Mouse (Mus musculus): ENCODE measurements around the gene Dio1. TPM values are rescaled to one million over a fixed set of nuclear protein-coding genes. Genes with fewer than 3 reads are reported as not detected.

Gene Dio1
- polyA plus RNA-seq (2016; fragmentation: Nextera tagmentation; extraction: Ambion mirVana): not detected in 2 replicates

- ATAC-seq (ENCODE audit: low FRiP score, low read depth): no peak
Measured at GRCm38 (mm10) chr4:107306966-107307365, at the start of gene Dio1. TSS of gene Dio1 (minus strand) at chr4:107307169.

DNA sequence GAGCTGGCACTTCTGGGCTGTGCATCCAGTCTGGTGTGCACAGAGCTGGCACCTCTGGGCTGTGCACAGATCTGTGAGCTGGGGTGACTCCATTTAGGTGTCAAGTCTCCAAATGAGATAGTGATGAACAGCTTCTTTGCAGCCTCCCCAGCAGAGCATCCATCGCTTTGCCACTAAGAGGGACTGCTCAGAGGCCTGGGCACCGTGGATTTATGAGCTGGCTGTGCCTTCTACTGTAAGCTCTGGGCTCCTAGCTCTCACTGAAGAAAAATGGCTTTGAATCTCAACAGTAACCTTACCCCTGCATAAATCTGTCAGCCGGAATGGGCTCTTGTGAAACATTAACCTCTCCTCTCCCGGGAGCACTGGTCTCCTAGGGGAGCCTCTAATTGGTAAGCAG, 47.6 kb upstream of the Dio1 start:
- H3K27ac ChIP-seq (replicated peaks): no peak overlapping the region
- H3K27me3 ChIP-seq: no peaks in the 10 kb centered on the region
- H3K4me1 ChIP-seq: no peaks in the 10 kb centered on the region
- no peak overlapping the region for H3K4me2 ChIP-seq (replicated peaks)
- no peaks in the 10 kb centered on the region for H3K9me3 ChIP-seq
- H3K9ac ChIP-seq (replicated peaks): no peak overlapping the region
- H3K4me3 ChIP-seq: no peak overlapping the region
- peaks cover 18% of the 10 kb centered on the region; the same call in 1 of the 2 replicates for H3K36me3 ChIP-seq
- no peak for ATAC-seq (ENCODE audit: low FRiP score, low read depth)
- WGBS: 61% methylated on average over 4 of the region's 4 CpGs

More at GRCm38 (mm10) chr4:107306966-107307365, at the start of gene Dio1:
- Histone ChIP-seq H3K27ac (replicated peaks) (no peak within 1 kb of the TSS), H3K27me3 (peaks cover 13% of the 10 kb centered on the region), H3K4me1 (no peaks in the 10 kb centered on the region; the same call in 1 of the 2 replicates), H3K4me3 (no peak within 1 kb of the TSS), H3K4me2 (replicated peaks) (no peak within 1 kb of the TSS), H3K9me3 (no peaks in the 10 kb centered on the region), H3K36me3 (no peaks in the 10 kb centered on the region), H3K9ac (replicated peaks) (no peak within 1 kb of the TSS)
- 75% methylated on average over 6 of the region's 6 CpGs for WGBS

GRCm38 (mm10) chr4:107354126-107354525, 47.2 kb upstream of the Dio1 start:
- H3K4me1 ChIP-seq: no peaks in the 10 kb centered on the region
- no peak for ATAC-seq (ENCODE audit: low FRiP score, low read depth)
- no peak overlapping the region for H3K4me3 ChIP-seq
- 88% methylated on average over 5 of the region's 5 CpGs for WGBS
- H3K27ac ChIP-seq (replicated peaks): no peak overlapping the region
- H3K9me3 ChIP-seq: no peaks in the 10 kb centered on the region
- no peak overlapping the region for H3K9ac ChIP-seq (replicated peaks)
- H3K36me3 ChIP-seq: peaks cover 18% of the 10 kb centered on the region; the same call in 1 of the 2 replicates
- no peak overlapping the region for H3K4me2 ChIP-seq (replicated peaks)
- no peaks in the 10 kb centered on the region for H3K27me3 ChIP-seq

- WGBS: 85% methylated on average over 3 of the region's 3 CpGs
- no peak overlapping the region for H3K4me2 ChIP-seq (replicated peaks)
- peaks cover 4% of the 10 kb centered on the region; the same call in 1 of the 2 replicates for H3K4me1 ChIP-seq
- H3K4me3 ChIP-seq: no peak overlapping the region
- peaks cover 17% of the 10 kb centered on the region; the same call in 1 of the 2 replicates for H3K36me3 ChIP-seq
- H3K27ac ChIP-seq (replicated peaks): no peak overlapping the region
- H3K9me3 ChIP-seq: no peaks in the 10 kb centered on the region
- no peaks in the 10 kb centered on the region for H3K27me3 ChIP-seq
- ATAC-seq (ENCODE audit: low FRiP score, low read depth): no peak
- no peak overlapping the region for H3K9ac ChIP-seq (replicated peaks)
Measured at GRCm38 (mm10) chr4:107353612-107354011, 46.6 kb upstream of the Dio1 start.

DNA sequence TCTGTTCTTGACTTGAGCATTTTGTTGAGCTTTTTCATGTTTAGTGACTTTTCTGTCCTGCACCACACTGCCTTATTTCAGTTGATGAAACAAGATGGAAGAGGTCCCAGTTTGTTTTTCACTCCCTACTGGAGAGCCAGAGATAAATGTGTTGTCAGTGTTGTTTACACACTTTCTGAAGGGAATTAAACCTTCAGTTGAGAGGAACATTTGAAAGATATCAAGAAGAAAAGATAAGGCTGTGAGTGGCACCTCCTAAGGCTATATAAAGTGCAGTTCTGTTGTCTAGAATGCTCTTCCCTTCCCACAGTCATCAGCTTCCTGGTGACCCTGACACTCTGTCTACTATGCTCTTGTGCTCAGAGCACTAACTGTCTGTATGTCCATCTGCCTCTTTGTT, 44.4 kb upstream of the Dio1 start:
- Histone ChIP-seq H3K4me2 (replicated peaks) (no peak overlapping the region), H3K4me3 (no peak overlapping the region), H3K4me1 (peaks cover 6% of the 10 kb centered on the region; the same call in 1 of the 2 replicates), H3K9ac (replicated peaks) (no peak overlapping the region), H3K9me3 (no peaks in the 10 kb centered on the region), H3K27ac (replicated peaks) (no peak overlapping the region), H3K36me3 (peaks cover 11% of the 10 kb centered on the region; the same call in 1 of the 2 replicates), H3K27me3 (no peaks in the 10 kb centered on the region)
- ATAC-seq (ENCODE audit: low FRiP score, low read depth): no peak

GRCm38 (mm10) chr4:107349311-107350008, 42.5 kb upstream of the Dio1 start:
- H3K9me3 ChIP-seq: no peaks in the 10 kb centered on the region
- peaks cover 16% of the 10 kb centered on the region; the same call in 1 of the 2 replicates for H3K36me3 ChIP-seq
- no peaks in the 10 kb centered on the region for H3K27me3 ChIP-seq
- H3K4me2 ChIP-seq (replicated peaks): no peak overlapping the region
- no peak overlapping the region for H3K9ac ChIP-seq (replicated peaks)
- WGBS: 76% methylated on average over 8 of the region's 8 CpGs
- no peak overlapping the region for H3K27ac ChIP-seq (replicated peaks)
- peaks cover 6% of the 10 kb centered on the region; the same call in 1 of the 2 replicates for H3K4me1 ChIP-seq
- H3K4me3 ChIP-seq: no peak overlapping the region
- no peak for ATAC-seq (ENCODE audit: low FRiP score, low read depth)

GRCm38 (mm10) chr4:107348529-107349310, 41.8 kb upstream of the Dio1 start:
- Histone ChIP-seq H3K4me3 (no peak overlapping the region), H3K27me3 (no peaks in the 10 kb centered on the region), H3K9ac (replicated peaks) (no peak overlapping the region), H3K27ac (replicated peaks) (no peak overlapping the region), H3K9me3 (no peaks in the 10 kb centered on the region), H3K36me3 (peaks cover 16% of the 10 kb centered on the region; the same call in 1 of the 2 replicates), H3K4me2 (replicated peaks) (no peak overlapping the region), H3K4me1 (peaks cover 6% of the 10 kb centered on the region; the same call in 1 of the 2 replicates)
- ATAC-seq (ENCODE audit: low FRiP score, low read depth): no peak
- 73% methylated on average over 20 of the region's 20 CpGs for WGBS

DNA sequence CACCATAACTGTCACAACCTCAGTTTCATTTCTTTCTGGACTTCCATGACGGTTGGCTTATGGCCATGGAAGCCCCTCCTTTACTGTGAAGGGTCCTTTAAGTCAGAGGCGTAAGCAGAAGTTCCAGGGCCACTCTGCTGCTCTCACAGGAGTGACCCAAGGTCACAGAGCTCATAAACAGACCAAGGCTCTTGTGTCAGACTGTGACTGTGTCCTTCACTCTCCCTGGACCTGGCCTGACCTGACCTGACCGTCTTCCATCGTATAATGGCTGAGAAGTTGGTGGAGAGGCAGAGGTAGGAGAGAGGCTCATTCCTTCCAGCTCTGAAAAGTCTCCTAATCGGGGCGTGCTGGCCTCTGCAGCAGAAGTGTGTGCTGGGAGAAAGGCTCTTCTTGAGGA, 40.3 kb upstream of the Dio1 start:
- Histone ChIP-seq H3K4me3 (no peak overlapping the region), H3K27me3 (no peaks in the 10 kb centered on the region), H3K4me2 (replicated peaks) (no peak overlapping the region), H3K9ac (replicated peaks) (no peak overlapping the region), H3K27ac (replicated peaks) (no peak overlapping the region), H3K36me3 (peaks cover 16% of the 10 kb centered on the region; the same call in 1 of the 2 replicates), H3K9me3 (no peaks in the 10 kb centered on the region), H3K4me1 (peaks cover 6% of the 10 kb centered on the region; the same call in 1 of the 2 replicates)
- 83% methylated on average over 6 of the region's 6 CpGs for WGBS
- ATAC-seq (ENCODE audit: low FRiP score, low read depth): no peak

- H3K36me3 ChIP-seq: 0 out of 2 replicates have a peak, but pooled peaks cover 5% of the 10 kb centered on the region
- H3K27ac ChIP-seq (replicated peaks): no peak overlapping the region
- peaks cover 10% of the 10 kb centered on the region; the same call in 1 of the 2 replicates for H3K4me1 ChIP-seq
- 81% methylated on average over 7 of the region's 7 CpGs for WGBS
- no peak overlapping the region for H3K4me3 ChIP-seq
- no peak for ATAC-seq (ENCODE audit: low FRiP score, low read depth)
- no peak overlapping the region for H3K9ac ChIP-seq (replicated peaks)
- no peak overlapping the region for H3K4me2 ChIP-seq (replicated peaks)
- no peaks in the 10 kb centered on the region for H3K9me3 ChIP-seq
- no peaks in the 10 kb centered on the region for H3K27me3 ChIP-seq
Measured at GRCm38 (mm10) chr4:107344612-107345011, 37.6 kb upstream of the Dio1 start.

- no peak for ATAC-seq (ENCODE audit: low FRiP score, low read depth)
- H3K27ac ChIP-seq (replicated peaks): no peak overlapping the region
- 41% methylated on average over 5 of the region's 5 CpGs for WGBS
Measured at GRCm38 (mm10) chr4:107341354-107341753, 34.4 kb upstream of the Dio1 start.

DNA sequence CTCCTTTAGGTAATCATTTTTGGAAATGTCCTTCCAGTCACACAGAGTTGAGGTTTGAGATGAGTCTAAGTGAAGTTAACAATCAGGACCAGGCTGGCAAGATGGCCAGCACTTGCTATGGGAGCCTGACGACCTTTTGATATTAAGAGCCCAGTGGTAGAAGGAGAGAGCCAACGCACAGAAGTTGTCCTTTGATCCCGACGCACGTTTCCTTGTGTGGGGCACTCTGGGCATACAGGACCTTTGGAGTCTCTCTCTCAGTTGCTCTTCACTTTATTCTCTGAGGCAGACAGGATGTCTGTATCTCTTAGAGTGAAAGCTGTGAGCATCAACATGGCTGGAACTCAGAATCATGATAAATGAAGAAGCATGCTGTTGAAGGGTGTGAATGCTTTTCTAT, 30.5 kb upstream of the Dio1 start:
- no peak for ATAC-seq (ENCODE audit: low FRiP score, low read depth)
- 0 out of 2 replicates have a peak, but pooled peaks cover 3% of the 10 kb centered on the region for H3K36me3 ChIP-seq
- H3K27ac ChIP-seq (replicated peaks): no peak overlapping the region
- no peak overlapping the region for H3K9ac ChIP-seq (replicated peaks)
- H3K4me2 ChIP-seq (replicated peaks): no peak overlapping the region
- no peaks in the 10 kb centered on the region for H3K27me3 ChIP-seq
- H3K4me1 ChIP-seq: 0 out of 2 replicates have a peak, but pooled peaks cover 4% of the 10 kb centered on the region
- no peaks in the 10 kb centered on the region for H3K9me3 ChIP-seq
- 89% methylated on average over 5 of the region's 5 CpGs for WGBS
- no peak overlapping the region for H3K4me3 ChIP-seq

More at GRCm38 (mm10) chr4:107341354-107341753, 34.4 kb upstream of the Dio1 start:
- Histone ChIP-seq H3K4me2 (replicated peaks) (no peak overlapping the region), H3K36me3 (0 out of 2 replicates have a peak, but pooled peaks cover 8% of the 10 kb centered on the region), H3K9me3 (no peaks in the 10 kb centered on the region), H3K4me1 (0 out of 2 replicates have a peak, but pooled peaks cover 4% of the 10 kb centered on the region), H3K9ac (replicated peaks) (no peak overlapping the region), H3K27me3 (no peaks in the 10 kb centered on the region), H3K4me3 (no peak overlapping the region)

- WGBS: 93% methylated on average over 8 of the region's 8 CpGs
- no peaks in the 10 kb centered on the region for H3K9me3 ChIP-seq
- no peak overlapping the region for H3K4me2 ChIP-seq (replicated peaks)
- H3K27ac ChIP-seq (replicated peaks): no peak overlapping the region
- H3K27me3 ChIP-seq: no peaks in the 10 kb centered on the region
- H3K4me3 ChIP-seq: no peak overlapping the region
- H3K4me1 ChIP-seq: 0 out of 2 replicates have a peak, but pooled peaks cover 2% of the 10 kb centered on the region
- 0 out of 2 replicates have a peak, but pooled peaks cover 3% of the 10 kb centered on the region for H3K36me3 ChIP-seq
- no peak for ATAC-seq (ENCODE audit: low FRiP score, low read depth)
- H3K9ac ChIP-seq (replicated peaks): no peak overlapping the region
Measured at GRCm38 (mm10) chr4:107336356-107336755, 29.4 kb upstream of the Dio1 start.
